Mouse (Mus musculus): ENCODE results near the gene Apex1.
"Not testable (repeated sequence)": the region's sequence is repeated elsewhere in the genome, so short reads cannot be mapped to it uniquely, and the experiment has no call there.

The Apex1 gene

GRCm38 (mm10) chr14:50973054-50973453 is 48.3 kb downstream of the Apex1 start:
- not testable (repeated sequence) for DNase-seq

DNA sequence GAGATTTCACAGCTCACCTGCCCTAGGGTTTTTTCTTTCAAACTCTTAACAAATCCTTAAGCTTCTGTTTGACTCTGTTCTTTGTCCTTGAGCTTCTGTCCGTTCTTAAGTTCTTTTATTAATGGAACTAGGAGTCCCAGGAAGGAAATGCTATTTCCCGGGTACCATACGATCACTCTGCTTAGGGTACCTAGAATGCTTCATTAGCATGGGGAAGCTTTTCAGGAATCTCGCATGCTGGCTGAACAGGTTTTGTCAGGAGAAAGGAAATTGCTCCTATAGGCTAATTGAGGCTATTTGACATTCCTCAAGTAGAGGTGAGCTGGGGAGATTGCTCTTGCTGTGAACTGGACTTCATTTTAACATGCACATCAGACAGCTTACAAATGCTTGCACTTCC is 48.9 kb downstream of the Apex1 start:
- DNase-seq: no peak

DNA sequence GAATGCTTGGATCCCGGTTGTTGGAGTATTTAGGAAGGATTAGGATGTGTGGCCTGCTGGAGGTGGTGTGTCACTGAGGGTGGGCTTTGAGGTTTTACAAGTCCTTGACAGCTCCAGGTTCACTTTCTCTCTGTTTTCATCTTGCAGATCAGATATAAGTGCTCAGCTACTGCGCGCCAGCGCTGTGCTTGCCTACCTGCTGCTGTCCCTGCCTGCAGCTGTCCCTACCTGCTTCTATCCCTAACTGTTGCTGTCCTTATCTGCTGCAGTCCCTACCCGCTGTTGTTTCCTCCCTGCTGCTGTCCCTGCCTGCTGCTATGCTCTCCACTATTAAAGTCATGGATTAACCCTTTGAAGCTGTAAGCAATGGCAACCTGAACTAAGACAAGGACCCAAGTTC is 50.2 kb downstream of the Apex1 start:
- no peak for DNase-seq

GRCm38 (mm10) chr14:50976674-50977073 is 51.9 kb downstream of the Apex1 start:
- DNase-seq: peak; percentile 35
